Mouse (Mus musculus) liver, adult 2 months (tissue): ENCODE measurements around the gene Hipk2.

Experiments used
- CTCF ChIP-seq: fragments of 200-500 bp; IDR thresholded peaks from 2 replicates; pipeline ENCODE4 v1.5.1; 2011; ENCODE audit warnings: low read depth, low read length, control low read depth
- POLR2A ChIP-seq: fragments of 200-500 bp; IDR thresholded peaks from 2 replicates; pipeline ENCODE4 v1.6.1; 2011; ENCODE audit warnings: low read length, control low read depth; ENCODE audit not compliant: insufficient read depth; ENCODE audit errors: extremely low read depth

DNA sequence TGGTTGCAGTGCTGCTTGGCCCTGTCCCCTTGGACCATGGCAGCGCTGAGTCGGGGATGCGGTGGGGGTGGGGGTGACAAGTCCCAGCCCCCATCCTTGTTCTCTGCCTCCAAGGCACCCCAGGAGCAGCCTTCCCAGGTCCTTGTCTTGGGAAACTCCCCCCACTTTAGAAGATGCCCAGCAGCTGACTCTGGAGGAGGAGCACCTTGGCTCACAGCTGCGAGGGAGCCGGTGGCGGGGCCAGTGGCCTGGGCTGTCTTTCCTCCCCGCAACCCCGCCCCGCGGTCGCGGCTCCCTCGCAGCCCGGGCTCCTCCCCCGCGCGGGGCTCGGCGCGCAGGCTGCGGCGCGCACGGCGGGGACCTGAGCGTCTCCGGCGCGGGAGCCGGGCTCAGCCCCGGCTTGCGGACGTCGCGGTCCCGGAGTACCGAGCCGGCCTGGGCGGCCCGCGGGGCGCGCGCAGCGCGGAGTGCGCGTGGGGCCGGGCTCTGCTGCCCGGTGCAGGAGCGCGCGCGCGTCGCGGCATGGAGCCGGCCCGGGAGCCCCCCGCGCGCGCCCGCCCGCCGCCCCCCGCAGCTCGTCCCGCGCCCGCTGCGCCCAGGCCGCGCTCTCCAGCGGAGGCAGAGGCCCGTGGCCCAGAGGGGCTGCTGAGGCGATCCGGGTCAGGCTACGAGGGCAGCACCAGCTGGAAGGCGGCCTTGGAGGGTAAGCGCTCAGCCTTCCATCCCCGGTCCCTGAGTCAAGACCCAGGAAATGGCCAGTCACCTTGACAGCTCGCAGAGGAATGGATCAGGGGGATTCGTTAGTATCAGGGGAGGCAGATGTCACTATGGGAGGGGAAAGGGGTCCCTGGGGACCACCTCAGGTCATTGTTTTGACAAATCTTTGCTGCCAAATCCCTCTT, 213.0 kb downstream of the Hipk2 start, which contains the start of gene Clec2l:
- TF ChIP-seq CTCF (no peak), POLR2A (no peak)
